Mouse (Mus musculus): ENCODE data around the gene Pmfbp1.

Gene Pmfbp1

GRCm38 (mm10) chr8:109503566-109503965 is 9.7 kb downstream of the Pmfbp1 start:
- no peak for DNase-seq

GRCm38 (mm10) chr8:109505560-109505959 is 11.7 kb downstream of the Pmfbp1 start:
- DNase-seq: no peak

GRCm38 (mm10) chr8:109524008-109524407 is 30.2 kb downstream of the Pmfbp1 start:
- no peak for DNase-seq

GRCm38 (mm10) chr8:109535140-109535990 is 41.5 kb downstream of the Pmfbp1 start:
- DNase-seq: no peak

- peak; percentile 48 for DNase-seq
Measured at GRCm38 (mm10) chr8:109536703-109537102, 42.9 kb downstream of the Pmfbp1 start.

- no peak for DNase-seq
Measured at GRCm38 (mm10) chr8:109542165-109542564, 48.3 kb downstream of the Pmfbp1 start.

GRCm38 (mm10) chr8:109542748-109543519 is 49.1 kb downstream of the Pmfbp1 start:
- DNase-seq: no peak

- DNase-seq: no peak
Measured at GRCm38 (mm10) chr8:109544049-109544448, 50.2 kb downstream of the Pmfbp1 start.

- no peak for DNase-seq
Measured at GRCm38 (mm10) chr8:109551663-109552062, 57.8 kb downstream of the Pmfbp1 start.

- no peak for DNase-seq
Measured at GRCm38 (mm10) chr8:109563881-109564280, 70.1 kb downstream of the Pmfbp1 start.

GRCm38 (mm10) chr8:109564766-109565165 is 70.9 kb downstream of the Pmfbp1 start:
- no peak for DNase-seq

GRCm38 (mm10) chr8:109565498-109566333 is 71.9 kb downstream of the Pmfbp1 start, which contains the start of the genes Dhx38 and Txnl4b:
Gene Dhx38 (minus strand): TSS chr8:109565861.
Gene Txnl4b (plus strand): TSS chr8:109565892.
- peak; percentile 100 for DNase-seq

GRCm38 (mm10) chr8:109571139-109571538 is 77.3 kb downstream of the Pmfbp1 start:
- DNase-seq: no peak

- DNase-seq: no peak
Measured at GRCm38 (mm10) chr8:109576311-109576710, 82.5 kb downstream of the Pmfbp1 start.

GRCm38 (mm10) chr8:109578900-109579301 is 85.1 kb downstream of the Pmfbp1 start, which contains the start of gene Hp:
Gene Hp (minus strand): TSS chr8:109579172.
- no peak for DNase-seq

- DNase-seq: no peak
Measured at GRCm38 (mm10) chr8:109584293-109584692, 90.5 kb downstream of the Pmfbp1 start.

GRCm38 (mm10) chr8:109584830-109585229 is 91.0 kb downstream of the Pmfbp1 start:
- DNase-seq: no peak

GRCm38 (mm10) chr8:109585652-109586051 is 91.8 kb downstream of the Pmfbp1 start:
- DNase-seq: no peak

GRCm38 (mm10) chr8:109586972-109587504 is 93.2 kb downstream of the Pmfbp1 start:
- DNase-seq: no peak

GRCm38 (mm10) chr8:109590901-109591300 is 97.1 kb downstream of the Pmfbp1 start:
- DNase-seq: no peak

- DNase-seq: no peak
Measured at GRCm38 (mm10) chr8:109591367-109591766, 97.5 kb downstream of the Pmfbp1 start.

GRCm38 (mm10) chr8:109592164-109592563 is 98.3 kb downstream of the Pmfbp1 start:
- no peak for DNase-seq

All from cerebellum, adult 9-10 months (tissue).